ENCODE assay signal across 8 mouse cellular contexts in genomic region chr16:17251539-17251938, GRCm38 (mm10). TPM values are rescaled to one million over a fixed set of nuclear protein-coding genes. Genes with fewer than 3 reads are reported as not detected.
A peak's percentile ranks its signal among the peaks of the same experiment; 100 is the strongest.
DNase-seq lines count a peak whose midpoint lies in the region; ATAC-seq and TF ChIP-seq lines count a peak whose summit lies in the region.
"Had no signal": no experiment of that assay in that cellular context is flagged by ENCODE, and none has a peak within 500 bp of the region (broad histone marks: within the 10 kb centered on the region; RNA-seq: fewer than 3 reads in every experiment).

No protein-coding gene starts in this region.

- ATAC-seq in limb, embryonic 12.5 days (ENCODE audit: insufficient number of reproducible peaks, insufficient read depth, low FRiP score, low TSS enrichment, low read depth), result 0 out of 2 replicates have a peak, but pooled peaks have one; percentile 18
- no peak for ATAC-seq in liver, embryonic 13.5 days (ENCODE audit: low read depth)

- H3K36me3 ChIP-seq in limb, embryonic 12.5 days, result peaks cover 15% of the 10 kb centered on the region
- peaks cover 17% of the 10 kb centered on the region for H3K36me3 ChIP-seq in limb, embryonic 10.5 days
- 0 out of 2 replicates have a peak, but pooled peaks cover 5% of the 10 kb centered on the region for H3K36me3 ChIP-seq in liver, embryonic 13.5 days
- no peaks in the 10 kb centered on the region for H3K36me3 ChIP-seq in thymus, adult 2 months (ENCODE audit: control insufficient read depth, insufficient read depth, low read length)

- intact Hi-C loops in heart, postnatal 36 days (cut with DNase I), result no loop called here

- no peak overlapping the region for H3K27ac ChIP-seq in limb, embryonic 12.5 days
- no peak overlapping the region for H3K27ac ChIP-seq in limb, embryonic 10.5 days
- H3K27ac ChIP-seq in liver, embryonic 13.5 days, result peak overlapping the region; percentile 80
- no peak overlapping the region for H3K27ac ChIP-seq in thymus, adult 2 months (ENCODE audit: control insufficient read depth, insufficient read depth, low read length)

- no peaks in the 10 kb centered on the region for H3K27me3 ChIP-seq in limb, embryonic 12.5 days
- H3K27me3 ChIP-seq in limb, embryonic 10.5 days (ENCODE audit: low read depth, poor library complexity, severe bottlenecking), result no peaks in the 10 kb centered on the region
- H3K27me3 ChIP-seq in liver, embryonic 13.5 days, result no peaks in the 10 kb centered on the region
- no peaks in the 10 kb centered on the region for H3K27me3 ChIP-seq in thymus, adult 2 months (ENCODE audit: control insufficient read depth, insufficient read depth, low read length)

- WGBS in limb, embryonic 12.5 days, result 67% methylated on average over 3 of the region's 3 CpGs
- WGBS in limb, embryonic 10.5 days, result 88% methylated on average over 3 of the region's 3 CpGs
- WGBS in liver, embryonic 13.5 days (ENCODE audit: insufficient replicate concordance), result 63% methylated on average over 3 of the region's 3 CpGs
- WGBS in thymus, adult 2 months, result 93% methylated on average over 3 of the region's 3 CpGs

- H3K4me3 ChIP-seq in limb, embryonic 12.5 days (replicated peaks), result no peak overlapping the region
- H3K4me3 ChIP-seq in limb, embryonic 10.5 days, result no peak overlapping the region
- H3K4me3 ChIP-seq in liver, embryonic 13.5 days (replicated peaks), result no peak overlapping the region
- H3K4me3 ChIP-seq in thymus, adult 2 months (ENCODE audit: control insufficient read depth, insufficient read depth, low read length), result no peak overlapping the region
- H3K4me3 ChIP-seq: myocyte had no signal

- H3K9me3 ChIP-seq in limb, embryonic 12.5 days, result no peaks in the 10 kb centered on the region
- H3K9me3 ChIP-seq in limb, embryonic 10.5 days (replicated peaks), result no peaks in the 10 kb centered on the region
- no peaks in the 10 kb centered on the region for H3K9me3 ChIP-seq in liver, embryonic 13.5 days (replicated peaks)

- no peak overlapping the region for H3K9ac ChIP-seq in limb, embryonic 12.5 days (replicated peaks)
- peak overlapping the region; percentile 56 for H3K9ac ChIP-seq in liver, embryonic 13.5 days

- H3K4me2 ChIP-seq in limb, embryonic 12.5 days, result no peak overlapping the region
- H3K4me2 ChIP-seq in liver, embryonic 13.5 days, result peak overlapping the region; percentile 49

- peaks cover 48% of the 10 kb centered on the region for H3K4me1 ChIP-seq in limb, embryonic 12.5 days (replicated peaks)
- peaks cover 35% of the 10 kb centered on the region for H3K4me1 ChIP-seq in limb, embryonic 10.5 days
- H3K4me1 ChIP-seq in liver, embryonic 13.5 days (replicated peaks), result peaks cover 85% of the 10 kb centered on the region
- 0 out of 2 replicates have a peak, but pooled peaks cover 2% of the 10 kb centered on the region for H3K4me1 ChIP-seq in thymus, adult 2 months (replicated peaks; ENCODE audit: control insufficient read depth, insufficient read depth, low read length)

- DNase-seq in limb, embryonic 10.5 days (ENCODE audit: low spot score), result no peak
- DNase-seq in adrenal gland, postnatal 25 days, result peak; percentile 89
- DNase-seq in heart, postnatal 36 days, result peak; percentile 64 to 78
- DNase-seq in liver, embryonic 13.5 days, result no peak
- peak; percentile 85 for DNase-seq in urinary bladder, postnatal 14 days (ENCODE audit: low spot score)
- no peak for DNase-seq in thymus, adult 2 months

- no peak for TF ChIP-seq CTCF in thymus, adult 2 months (IDR thresholded peaks at IDR 0.05; ENCODE audit: borderline replicate concordance, control insufficient read depth, extremely low read depth, insufficient read depth, low read length, poor library complexity)

- no peak for TF ChIP-seq POLR2A in thymus, adult 2 months (IDR thresholded peaks at IDR 0.05; ENCODE audit: control insufficient read depth, extremely low read depth, insufficient read depth, low read length, poor library complexity)

RNA-seq across cellular contexts. Expression of gene Hic2, which starts 18.2 kb away (rescaled TPM):
- 13.7 TPM in 2 replicates for polyA plus RNA-seq in limb, embryonic 12.5 days (2016; fragmentation: Nextera tagmentation; extraction: Ambion mirVana)
- polyA plus RNA-seq in limb, embryonic 10.5 days (2016; fragmentation: Nextera tagmentation; extraction: Ambion mirVana), result 16.8 and 19.3 TPM in 2 replicates
- 2.3 and 2.6 TPM in 2 replicates for total RNA-seq in adrenal gland, postnatal 25 days (2021)
- 1 to 10 TPM; 2.2 to 2.3 TPM for total RNA-seq in heart, postnatal 36 days (2021)
- 2.9 and 3.2 TPM in 2 replicates for polyA plus RNA-seq in liver, embryonic 13.5 days (2015; fragmentation: Nextera tagmentation; extraction: Ambion mirVana)
- polyA plus RNA-seq in thymus, adult 2 months (2012; rRNA removed), result 6.0 and 7.0 TPM in 2 replicates

RNA-seq across cellular contexts. Expression of gene Tmem191c, which starts 24.3 kb away (rescaled TPM):
- 13.8 and 16.5 TPM in 2 replicates for polyA plus RNA-seq in limb, embryonic 12.5 days (2016; fragmentation: Nextera tagmentation; extraction: Ambion mirVana)
- 4.7 and 9.1 TPM in 2 replicates for polyA plus RNA-seq in limb, embryonic 10.5 days (2016; fragmentation: Nextera tagmentation; extraction: Ambion mirVana)
- total RNA-seq in adrenal gland, postnatal 25 days (2021), result 13.8 and 19.9 TPM in 2 replicates
- 1 to 10 TPM; 2.1 to 2.4 TPM for total RNA-seq in heart, postnatal 36 days (2021)
- polyA plus RNA-seq in liver, embryonic 13.5 days (2015; fragmentation: Nextera tagmentation; extraction: Ambion mirVana), result 2.8 and 3.2 TPM in 2 replicates
- 63.6 and 72.6 TPM in 2 replicates for polyA plus RNA-seq in thymus, adult 2 months (2012; rRNA removed)

RNA-seq across cellular contexts. Expression of gene Rimbp3, which starts 43.1 kb away (rescaled TPM):
- polyA plus RNA-seq in limb, embryonic 12.5 days (2016; fragmentation: Nextera tagmentation; extraction: Ambion mirVana), result 0.74 and 0.85 TPM in 2 replicates
- 0.18 and 0.49 TPM in 2 replicates for polyA plus RNA-seq in limb, embryonic 10.5 days (2016; fragmentation: Nextera tagmentation; extraction: Ambion mirVana)
- total RNA-seq in adrenal gland, postnatal 25 days (2021), result 0.06 TPM in 1 of 2 replicates, not detected in the other
- under 1 TPM; 0.08 to 0.25 TPM for total RNA-seq in heart, postnatal 36 days (2021)
- 0.12 and 0.14 TPM in 2 replicates for polyA plus RNA-seq in liver, embryonic 13.5 days (2015; fragmentation: Nextera tagmentation; extraction: Ambion mirVana)
- 0.41 and 0.51 TPM in 2 replicates for polyA plus RNA-seq in thymus, adult 2 months (2012; rRNA removed)

RNA-seq across cellular contexts. Expression of gene Ube2l3, which starts 49.1 kb away (rescaled TPM):
- polyA plus RNA-seq in limb, embryonic 12.5 days (2016; fragmentation: Nextera tagmentation; extraction: Ambion mirVana), result 362 and 368 TPM in 2 replicates
- 432 and 433 TPM in 2 replicates for polyA plus RNA-seq in limb, embryonic 10.5 days (2016; fragmentation: Nextera tagmentation; extraction: Ambion mirVana)
- total RNA-seq in adrenal gland, postnatal 25 days (2021), result 194 and 282 TPM in 2 replicates
- total RNA-seq in heart, postnatal 36 days (2021), result 100 to 1,000 TPM; 110 to 125 TPM
- polyA plus RNA-seq in liver, embryonic 13.5 days (2015; fragmentation: Nextera tagmentation; extraction: Ambion mirVana), result 247 and 282 TPM in 2 replicates
- polyA plus RNA-seq in thymus, adult 2 months (2012; rRNA removed), result 70.5 and 75.0 TPM in 2 replicates

Comparison
In these comparisons a context has a peak if more than half of its experiments do, and no peak if none do; other contexts are left out.
1. DNase-seq: peak in adrenal gland, postnatal 25 days (single experiment), heart, postnatal 36 days (2 of 2) and urinary bladder, postnatal 14 days (single experiment); none in limb, embryonic 10.5 days (single experiment), liver, embryonic 13.5 days (single experiment) and thymus, adult 2 months (single experiment).